Mouse (Mus musculus) Patski (cell line): ENCODE results near the gene Cygb. TPM values are rescaled to one million over a fixed set of nuclear protein-coding genes. Genes with fewer than 3 reads are reported as not detected.

Source experiments
- ATAC-seq: fragments of 100-300 bp; one replicate; pipeline ENCODE4 v1.8.0; 2021
- CTCF ChIA-PET: fragments of 350-600 bp; sonication (Branson Sonifier 250); formaldehyde crosslinking; loops from one replicate; lab custom pipeline; 2022; ENCODE audit warnings: inconsistent platforms; lab: Charles Lee
- POLR2A ChIA-PET: fragments of 350-600 bp; sonication (Branson Sonifier 250); formaldehyde crosslinking; loops from one replicate; lab custom pipeline; 2022; ENCODE audit warnings: antibody characterized with exemption, inconsistent platforms; lab: Charles Lee
- DNase-seq: peaks from one replicate; pipeline ENCODE4 v3.0.0-alpha.2; 2011; ENCODE audit warnings: low read depth, low spot score
- H3K27me3 ChIP-seq: fragments of 371-371 bp; one replicate; pipeline ENCODE4 v1.5.1; 2021
- CTCF ChIP-seq: fragments of 100-300 bp; IDR thresholded peaks from one replicate; pipeline ENCODE4 v1.5.1; 2021
- in situ Hi-C: fragments of 300-500 bp; cut with MboI; formaldehyde crosslinking; loops from 3 replicates; pipeline ENCODE4 v1.11.1; 2018; ENCODE audit warnings: low pct_unique_long_range_greater_than_20kb, mixed read lengths
- polyA plus RNA-seq: library from polyadenylated mRNA; unstranded; gene quantifications from one replicate; pipeline ENCODE4 v1.2.3, GENCODE M21; 2021

The Cygb gene
- polyA plus RNA-seq, 1 experiment from 2014 or later, result 0.24 TPM

DNA sequence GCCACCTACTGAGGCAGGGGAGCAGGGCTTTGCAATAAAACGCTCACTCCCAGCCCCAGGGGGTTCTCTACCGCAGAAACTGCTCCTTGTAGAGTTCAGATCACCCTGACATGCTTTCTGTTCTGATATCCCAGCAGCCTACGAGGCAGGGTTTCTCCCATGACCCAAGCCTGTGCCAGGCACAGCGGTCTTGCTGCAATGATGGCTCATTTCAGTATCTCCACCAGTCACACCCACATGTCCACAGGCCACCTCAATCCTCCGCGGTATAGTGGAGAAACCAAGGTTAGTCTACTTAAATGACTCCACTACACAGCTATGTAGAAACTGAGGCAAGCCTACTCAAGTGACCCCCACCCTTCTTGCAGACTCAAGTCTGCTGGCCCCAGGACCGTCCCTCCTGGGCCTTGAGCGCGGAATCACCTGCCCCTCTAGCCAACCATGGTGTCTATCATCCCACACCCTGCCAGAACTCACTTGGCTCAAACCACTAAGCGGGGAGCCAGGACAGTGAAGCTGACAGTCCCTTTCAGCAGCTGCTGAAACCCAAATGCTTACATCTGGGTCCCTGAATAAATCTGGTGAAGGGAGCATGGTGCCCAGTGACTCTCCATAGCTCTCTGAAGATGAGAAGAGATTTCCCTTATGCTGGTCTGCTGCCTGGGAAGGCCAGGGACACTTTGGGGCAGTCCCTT is 33.4 kb downstream of the Cygb start:
- ChIA-PET POLR2A (no interaction called here), CTCF (interaction anchor here (0.8 to 5.0 kb wide), 6 partner anchors 8 to 189 kb away, joined by 3 to 18 read pairs (median 4); partner anchors contain the start of gene Aanat)
- no peak for TF ChIP-seq CTCF
- DNase-seq (no peak), ATAC-seq (peak; percentile 5)
- H3K27me3 ChIP-seq, result no peaks in the 10 kb centered on the region
- in situ Hi-C loops, result no loop called here

- in situ Hi-C loops, result no loop called here
- no peak for DNase-seq
- ChIA-PET POLR2A (no interaction called here), CTCF (interaction anchor here (0.8 to 5.0 kb wide), 4 partner anchors 9 to 34 kb away, joined by 3 to 18 read pairs (median 4); partner anchors contain the start of gene Aanat)
- no peak for ATAC-seq
- H3K27me3 ChIP-seq, result no peaks in the 10 kb centered on the region
- TF ChIP-seq CTCF, result no peak
These were observed 34.0 kb downstream of the Cygb start for GRCm38 (mm10) chr11:116620073-116620472.

- ATAC-seq (no peak), DNase-seq (no peak)
- TF ChIP-seq CTCF, result no peak
- POLR2A ChIA-PET, result no interaction called here
- in situ Hi-C loops, result no loop called here
- H3K27me3 ChIP-seq, result no peaks in the 10 kb centered on the region
- CTCF ChIA-PET, result interaction anchor here (0.9 to 5.0 kb wide), 2 partner anchors 10 to 27 kb away, joined by 3 to 18 read pairs; no protein-coding TSS in a partner anchor
These were observed 34.6 kb downstream of the Cygb start for GRCm38 (mm10) chr11:116619561-116619960.

DNA sequence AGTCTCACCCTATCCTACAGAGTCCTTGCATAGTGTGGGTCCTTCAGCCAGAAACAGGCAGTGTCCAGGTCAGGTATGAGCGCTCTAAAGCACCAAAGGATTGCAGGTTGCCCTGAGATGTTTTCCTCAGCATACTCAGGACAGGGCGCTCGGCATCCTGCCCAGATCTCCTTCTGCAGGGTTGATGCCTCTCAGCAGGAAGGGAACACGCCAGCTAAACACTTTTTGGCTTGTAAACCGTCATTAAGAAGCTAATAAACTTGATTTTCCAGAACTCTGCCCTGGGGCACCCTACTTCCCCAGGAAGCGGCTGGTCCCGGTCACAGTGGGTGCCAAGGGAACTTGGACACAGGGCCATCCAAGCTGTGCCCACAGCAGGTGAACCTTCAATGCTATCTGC is 35.0 kb downstream of the Cygb start:
- CTCF ChIA-PET, result interaction anchor here (0.6 to 5.0 kb wide), 3 partner anchors 10 to 27 kb away, joined by 4 to 18 read pairs (median 6); no protein-coding TSS in a partner anchor
- no peak for TF ChIP-seq CTCF
- POLR2A ChIA-PET, result interaction anchor here (0.7 kb wide), 1 partner anchor 50 kb away, joined by 3 read pairs; no protein-coding TSS in a partner anchor
- in situ Hi-C loops, result no loop called here
- DNase-seq, result no peak
- no peak for ATAC-seq
- H3K27me3 ChIP-seq, result no peaks in the 10 kb centered on the region

DNA sequence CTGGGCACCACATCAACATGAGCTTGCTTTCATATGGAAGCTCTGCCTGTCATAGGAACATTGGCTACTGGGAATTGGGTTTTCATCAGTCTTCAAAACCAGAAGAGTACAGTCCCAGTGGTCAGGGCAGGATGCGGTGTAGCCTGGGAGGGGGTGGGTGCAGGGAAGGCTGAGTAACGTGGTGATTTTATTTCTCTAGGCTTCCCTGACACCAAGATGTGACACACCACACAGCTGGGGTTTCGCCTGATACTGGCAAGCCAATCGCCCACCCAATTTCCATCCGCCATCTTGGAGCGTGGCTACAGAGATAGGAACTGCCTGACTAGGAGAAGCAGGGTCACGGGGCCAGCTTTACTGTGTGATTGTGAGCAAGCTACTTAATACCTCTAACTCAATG is 35.4 kb downstream of the Cygb start:
- no peak for TF ChIP-seq CTCF
- no peak for DNase-seq
- ATAC-seq, result no peak
- ChIA-PET CTCF (interaction anchor here (0.6 to 5.0 kb wide), 4 partner anchors 9 to 32 kb away, joined by 3 to 18 read pairs (median 5); no protein-coding TSS in a partner anchor), POLR2A (interaction anchor here (0.7 kb wide), 1 partner anchor 51 kb away, joined by 3 read pairs; no protein-coding TSS in a partner anchor)
- no peaks in the 10 kb centered on the region for H3K27me3 ChIP-seq
- in situ Hi-C loops, result no loop called here

DNA sequence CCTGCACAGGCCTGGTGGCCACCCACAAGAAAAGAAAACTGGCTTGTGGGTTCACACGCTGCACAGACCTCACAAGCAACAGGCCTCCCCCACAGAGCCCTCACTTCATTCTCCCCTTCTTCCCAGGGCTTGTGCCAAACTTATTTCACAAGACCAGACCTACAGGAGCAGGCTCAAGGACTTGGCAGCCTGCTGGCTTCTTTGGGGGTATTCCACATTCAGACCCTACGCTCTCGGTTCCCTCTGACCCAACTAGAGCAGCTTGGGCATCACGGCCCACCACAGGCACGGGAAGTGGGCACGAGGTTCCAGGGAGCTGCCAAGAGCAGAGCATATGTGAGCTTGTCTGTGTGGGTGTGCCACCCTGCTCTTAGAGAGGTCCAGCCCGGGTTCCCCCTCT is 36.5 kb downstream of the Cygb start:
- in situ Hi-C loops, result no loop called here
- H3K27me3 ChIP-seq, result no peaks in the 10 kb centered on the region
- POLR2A ChIA-PET, result no interaction called here
- TF ChIP-seq CTCF, result no peak
- ATAC-seq (no peak), DNase-seq (peak; percentile 68)
- CTCF ChIA-PET, result interaction anchor here (1.7 to 5.0 kb wide), 3 partner anchors 11 to 31 kb away, joined by 3 to 18 read pairs (median 6); no protein-coding TSS in a partner anchor

GRCm38 (mm10) chr11:116616438-116617118 is 37.5 kb downstream of the Cygb start:
- ATAC-seq, result no peak
- no peak for TF ChIP-seq CTCF
- no peaks in the 10 kb centered on the region for H3K27me3 ChIP-seq
- no peak for DNase-seq
- CTCF ChIA-PET, result interaction anchor here (1.7 to 2.0 kb wide), 2 partner anchors 12 to 30 kb away, joined by 3 to 6 read pairs; no protein-coding TSS in a partner anchor
- in situ Hi-C loops, result no loop called here
- POLR2A ChIA-PET, result no interaction called here

- DNase-seq, result no peak
- ATAC-seq, result no peak
- no peak for TF ChIP-seq CTCF
- H3K27me3 ChIP-seq, result no peaks in the 10 kb centered on the region
- ChIA-PET POLR2A (interaction anchor here (0.6 to 1.8 kb wide), 2 partner anchors 23 to 227 kb away, joined by 3 to 4 read pairs; no protein-coding TSS in a partner anchor), CTCF (interaction anchor here (1.1 to 2.0 kb wide), 2 partner anchors 12 to 13 kb away, joined by 3 to 6 read pairs; no protein-coding TSS in a partner anchor)
- in situ Hi-C loops, result no loop called here
These were observed 38.2 kb downstream of the Cygb start for GRCm38 (mm10) chr11:116615735-116616437.

DNA sequence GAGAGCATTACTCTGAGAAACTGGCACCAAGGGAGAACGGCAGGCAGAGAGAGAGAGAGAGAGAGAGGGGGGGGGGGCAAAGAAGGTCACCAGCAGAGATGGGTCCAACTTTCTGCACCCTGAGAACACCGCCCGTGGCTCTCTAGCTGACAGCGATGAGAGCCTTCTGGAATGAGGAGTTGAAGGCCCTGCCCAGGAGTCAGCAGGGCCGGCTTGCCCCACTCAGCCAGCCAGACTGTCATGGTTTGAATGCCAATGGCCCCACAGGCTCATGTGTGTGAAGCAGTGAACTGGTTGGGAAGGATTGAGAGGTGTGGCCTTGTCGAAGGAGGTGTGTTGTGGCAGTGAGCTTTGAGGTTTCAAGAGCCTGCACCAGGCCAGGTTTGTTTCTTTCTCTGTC is 40.9 kb downstream of the Cygb start:
- no peaks in the 10 kb centered on the region for H3K27me3 ChIP-seq
- ATAC-seq, result no peak
- no peak for TF ChIP-seq CTCF
- in situ Hi-C loops, result no loop called here
- DNase-seq, result no peak
- ChIA-PET POLR2A (interaction anchor here (0.6 kb wide), 1 partner anchor 31 kb away, joined by 3 read pairs; no protein-coding TSS in a partner anchor), CTCF (interaction anchor here (0.9 kb wide), 1 partner anchor 10 kb away, joined by 4 read pairs; no protein-coding TSS in a partner anchor)

DNA sequence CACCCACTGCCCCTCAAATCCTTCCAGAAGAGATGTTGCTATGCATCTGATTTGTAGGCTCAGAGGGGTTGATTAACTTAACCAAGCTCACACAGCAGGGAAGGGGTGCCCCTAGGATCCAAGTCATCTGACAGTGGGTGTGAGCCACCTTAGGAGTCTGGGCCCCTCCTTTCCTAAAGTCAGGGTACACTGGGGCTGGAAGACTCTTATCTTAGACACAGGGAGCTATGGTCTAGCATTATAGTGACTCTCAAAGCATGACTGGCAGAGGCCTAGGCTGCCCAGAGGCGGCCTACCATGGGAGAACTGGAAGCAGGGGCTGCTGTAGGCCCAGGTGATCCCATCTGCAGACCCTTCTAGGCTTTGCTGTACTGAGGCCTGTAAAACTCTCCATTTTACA is 41.6 kb downstream of the Cygb start:
- no peak for DNase-seq

More for the DNA sequence above, 41.6 kb downstream of the Cygb start:
- POLR2A ChIA-PET, result interaction anchor here (0.6 kb wide), 1 partner anchor 31 kb away, joined by 3 read pairs; no protein-coding TSS in a partner anchor
- H3K27me3 ChIP-seq, result no peaks in the 10 kb centered on the region
- no peak for TF ChIP-seq CTCF
- no peak for ATAC-seq
- in situ Hi-C loops, result no loop called here
- CTCF ChIA-PET, result no interaction called here
